Mouse (Mus musculus) testis, adult 2 months (tissue): ENCODE data around the gene Naip1. TPM values are rescaled to one million over a fixed set of nuclear protein-coding genes. Genes with fewer than 3 reads are reported as not detected.
"Not testable (repeated sequence)": the region's sequence is repeated elsewhere in the genome, so short reads cannot be mapped to it uniquely, and the experiment has no call there.

Experiments
- H3K27ac ChIP-seq: fragments of 200-500 bp; 2 replicates; pipeline ENCODE4 v1.5.1; 2012; ENCODE audit warnings: low read depth, low read length; ENCODE audit not compliant: control insufficient read depth, insufficient read depth
- H3K27me3 ChIP-seq: fragments of 200-500 bp; 2 replicates; pipeline ENCODE4 v1.6.1; 2012; ENCODE audit warnings: mild to moderate bottlenecking, low read length, moderate library complexity; ENCODE audit not compliant: control insufficient read depth, insufficient read depth
- H3K36me3 ChIP-seq: fragments of 200-500 bp; 2 replicates; pipeline ENCODE4 v1.6.1; 2012; ENCODE audit warnings: mild to moderate bottlenecking, low read length; ENCODE audit not compliant: control insufficient read depth, insufficient read depth
- H3K4me1 ChIP-seq: fragments of 200-500 bp; 2 replicates; pipeline ENCODE4 v1.6.1; 2012; ENCODE audit warnings: low read length; ENCODE audit not compliant: control insufficient read depth, insufficient read depth
- H3K4me3 ChIP-seq: fragments of 200-500 bp; 2 replicates; pipeline ENCODE4 v1.5.1; 2012; ENCODE audit warnings: low read depth, mild to moderate bottlenecking, low read length, moderate library complexity, mixed read lengths; ENCODE audit not compliant: control insufficient read depth
- CTCF ChIP-seq: fragments of 200-500 bp; IDR thresholded peaks from 2 replicates; pipeline ENCODE4 v1.5.1; 2012; ENCODE audit warnings: low read depth, mild to moderate bottlenecking, inconsistent platforms, low read length, moderate library complexity; ENCODE audit not compliant: control insufficient read depth, insufficient read depth, insufficient replicate concordance
- POLR2A ChIP-seq: fragments of 200-500 bp; IDR thresholded peaks from 2 replicates; pipeline ENCODE4 v1.6.1; 2012; ENCODE audit warnings: low read depth, mild to moderate bottlenecking, inconsistent platforms, low read length, moderate library complexity; ENCODE audit not compliant: control insufficient read depth
- polyA plus RNA-seq: library from polyadenylated mRNA; depleted of rRNA; stranded (reverse); fragments of >200 nt; gene quantifications from 2 replicates; pipeline ENCODE4 v1.2.3, GENCODE M21; 2012

Gene Naip1
- polyA plus RNA-seq, 1 experiment = 0.09 TPM

DNA sequence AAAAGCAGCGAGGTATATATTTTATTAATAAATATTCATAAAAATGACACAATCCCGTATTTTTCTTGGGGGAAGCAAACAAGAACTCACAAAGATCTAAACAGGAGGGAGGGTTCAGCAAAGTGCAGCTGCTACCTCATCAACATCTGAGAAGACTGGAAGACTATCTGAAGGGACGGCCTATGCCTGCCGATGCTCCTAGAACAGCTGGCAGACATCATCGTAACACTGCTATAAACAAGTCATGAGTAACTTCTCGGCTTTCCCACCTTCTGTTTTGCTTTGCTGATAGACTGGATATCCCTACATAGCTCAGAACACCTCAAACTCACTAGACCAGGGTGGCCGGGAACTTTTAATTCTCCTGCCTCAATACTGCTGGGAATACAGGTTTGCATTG lies 30.9 kb upstream of the Naip1 start:
- H3K27ac ChIP-seq = no peak overlapping the region
- H3K4me3 ChIP-seq = no peak overlapping the region
- no peaks in the 10 kb centered on the region for H3K27me3 ChIP-seq
- H3K4me1 ChIP-seq = no peaks in the 10 kb centered on the region
- H3K36me3 ChIP-seq = peaks cover 4% of the 10 kb centered on the region
- TF ChIP-seq POLR2A (no peak), CTCF (no peak)

- Histone ChIP-seq H3K27ac (no peak overlapping the region), H3K36me3 (peaks cover 1% of the 10 kb centered on the region), H3K27me3 (no peaks in the 10 kb centered on the region), H3K4me3 (no peak overlapping the region), H3K4me1 (no peaks in the 10 kb centered on the region)
- TF ChIP-seq POLR2A (no peak), CTCF (no peak)
Measured at GRCm38 (mm10) chr13:100463527-100464222, 11.0 kb upstream of the Naip1 start.

DNA sequence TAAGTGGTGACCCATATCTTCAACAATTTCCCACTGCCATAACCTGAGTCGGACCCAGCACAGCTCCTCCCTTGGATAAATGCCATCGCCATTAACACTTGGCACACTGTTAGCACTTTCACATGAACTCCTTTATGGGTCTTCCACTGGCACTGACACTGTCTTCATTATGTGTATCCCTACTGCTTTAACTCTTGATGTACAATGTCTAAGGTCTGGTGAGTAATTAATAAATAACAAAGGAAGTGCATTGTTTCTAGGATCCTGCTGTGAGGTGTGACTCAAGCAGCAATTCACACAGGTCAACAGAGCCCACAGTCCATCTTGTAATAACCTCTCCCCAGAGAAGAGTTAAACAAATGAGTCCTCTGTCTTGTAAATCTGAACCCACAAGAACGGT lies 8.7 kb upstream of the Naip1 start:
- Histone ChIP-seq H3K4me1 (no peaks in the 10 kb centered on the region), H3K36me3 (no peaks in the 10 kb centered on the region; the same call in 1 of the 2 replicates), H3K27me3 (no peaks in the 10 kb centered on the region), H3K4me3 (no peak overlapping the region), H3K27ac (no peak overlapping the region)
- TF ChIP-seq CTCF (no peak), POLR2A (no peak)

GRCm38 (mm10) chr13:100449495-100449894 lies 3.2 kb downstream of the Naip1 start:
- Histone ChIP-seq H3K27me3 (no peaks in the 10 kb centered on the region), H3K4me3 (no peak overlapping the region), H3K36me3 (no peaks in the 10 kb centered on the region), H3K27ac (no peak overlapping the region), H3K4me1 (no peaks in the 10 kb centered on the region)
- no peak for TF ChIP-seq POLR2A
- no peak for TF ChIP-seq CTCF

- Histone ChIP-seq H3K27me3 (no peaks in the 10 kb centered on the region), H3K4me1 (no peaks in the 10 kb centered on the region), H3K4me3 (no peak overlapping the region), H3K27ac (no peak overlapping the region), H3K36me3 (no peaks in the 10 kb centered on the region)
- TF ChIP-seq POLR2A = no peak
- TF ChIP-seq CTCF = no peak
Measured at GRCm38 (mm10) chr13:100440116-100440515, 12.6 kb downstream of the Naip1 start.

- no peak overlapping the region for H3K27ac ChIP-seq
- no peaks in the 10 kb centered on the region for H3K36me3 ChIP-seq
- no peaks in the 10 kb centered on the region for H3K4me1 ChIP-seq
- TF ChIP-seq CTCF (no peak), POLR2A (no peak)
- H3K27me3 ChIP-seq = no peaks in the 10 kb centered on the region
- H3K4me3 ChIP-seq = no peak overlapping the region
Measured at GRCm38 (mm10) chr13:100438701-100439100, 14.0 kb downstream of the Naip1 start.

GRCm38 (mm10) chr13:100437322-100437825 lies 15.3 kb downstream of the Naip1 start:
- Histone ChIP-seq H3K27me3 (no peaks in the 10 kb centered on the region), H3K4me3 (no peak overlapping the region), H3K27ac (no peak overlapping the region), H3K4me1 (no peaks in the 10 kb centered on the region), H3K36me3 (no peaks in the 10 kb centered on the region)
- TF ChIP-seq CTCF (no peak), POLR2A (no peak)

DNA sequence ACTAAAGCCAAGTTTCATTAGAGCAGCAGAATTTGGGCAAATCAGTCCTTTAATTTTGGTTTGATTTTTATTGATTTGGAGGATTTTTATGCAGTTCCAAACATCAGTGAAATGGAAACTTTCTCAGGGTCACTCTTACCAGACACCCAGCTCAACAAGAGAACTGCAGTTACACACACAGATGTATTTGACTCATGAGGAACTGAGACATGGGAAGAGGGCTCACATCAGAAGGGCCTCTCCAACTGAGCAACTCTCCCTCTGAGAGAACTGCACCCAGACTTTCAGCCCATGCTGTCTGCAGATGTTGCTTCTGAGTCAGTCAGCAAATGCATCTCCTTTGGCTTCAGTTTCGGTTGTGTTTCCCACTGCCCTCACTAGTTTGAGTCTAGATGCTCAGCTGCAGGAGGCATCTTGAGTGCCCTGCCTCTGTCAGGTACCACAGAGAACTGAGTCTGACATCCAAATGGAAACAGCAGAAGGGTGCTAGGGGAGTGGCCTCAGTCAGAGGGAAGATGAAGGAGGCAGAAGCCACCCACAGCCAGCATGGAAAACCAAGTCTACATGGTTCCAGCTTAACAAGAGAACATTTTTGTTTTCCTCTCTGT lies 16.0 kb downstream of the Naip1 start:
- H3K27me3 ChIP-seq, H3K4me3 ChIP-seq, H3K27ac ChIP-seq, H3K4me1 ChIP-seq, H3K36me3 ChIP-seq: not testable (repeated sequence)

DNA sequence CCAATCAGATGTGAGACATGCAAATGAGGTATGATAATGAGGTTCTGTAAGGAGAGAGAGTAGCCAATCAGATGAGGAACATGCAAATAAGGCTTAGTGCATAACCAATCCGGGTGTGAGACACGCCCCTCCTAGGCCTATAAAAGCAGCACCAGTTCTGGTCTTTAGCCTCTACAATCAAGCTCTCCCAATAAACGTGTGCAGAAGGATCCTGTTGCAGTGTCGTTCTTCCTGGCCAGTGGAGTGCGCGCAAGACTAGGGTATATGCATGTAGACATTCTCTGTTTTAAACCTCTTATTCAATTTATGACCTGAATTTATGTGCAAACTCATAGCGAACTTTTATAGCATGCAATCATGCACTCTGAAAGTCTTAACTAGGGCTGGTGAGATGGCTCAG lies 32.7 kb downstream of the Naip1 start:
- not testable (repeated sequence) for H3K27me3 ChIP-seq, H3K4me3 ChIP-seq, H3K36me3 ChIP-seq, H3K4me1 ChIP-seq, H3K27ac ChIP-seq
